Mouse (Mus musculus) CH12.LX (cell line): ENCODE measurements around the gene Lrrc29. TPM values are rescaled to one million over a fixed set of nuclear protein-coding genes. Genes with fewer than 3 reads are reported as not detected.

Source experiments
- DNase-seq: peaks from one replicate; pipeline ENCODE4 v3.0.0-alpha.2; 2013; ENCODE audit errors: extremely low read depth
- H3K27ac ChIP-seq: 2 replicates; pipeline ENCODE4 v1.5.1; 2012; ENCODE audit warnings: low read depth, mild to moderate bottlenecking, control low read depth, moderate library complexity; ENCODE audit not compliant: insufficient read depth
- H3K27me3 ChIP-seq: replicated peaks from 2 replicates; pipeline ENCODE3; 2012; ENCODE audit warnings: inconsistent platforms
- H3K36me3 ChIP-seq, 2 experiments: replicated peaks in 1 of 2; 2 replicates each; pipeline versions ENCODE3 to v1.6.1; 2012; ENCODE audit warnings: inconsistent platforms in 1 of 2, low read length in 1 of 2, mild to moderate bottlenecking in 1 of 2, mixed read lengths in 1 of 2, moderate library complexity in 1 of 2; ENCODE audit not compliant: control insufficient read depth in 1 of 2, insufficient read depth in 1 of 2
- H3K4me1 ChIP-seq, 2 experiments: 2 replicates each; pipeline ENCODE4 v1.6.1; 2012; ENCODE audit warnings: inconsistent platforms in 1 of 2, moderate library complexity in 1 of 2; ENCODE audit not compliant: insufficient read depth in 2 of 2, control insufficient read depth in 1 of 2
- H3K4me2 ChIP-seq: 2 replicates; pipeline ENCODE4 v1.6.1; 2012; ENCODE audit warnings: low read depth, mild to moderate bottlenecking, control low read depth; ENCODE audit not compliant: poor library complexity, insufficient read depth, severe bottlenecking
- H3K4me3 ChIP-seq, 3 experiments: fragments of 150-350 bp in 1 of 3; sonication (generic) in 1 of 3; replicated peaks in 1 of 3; 2 replicates each; pipeline versions ENCODE3 to v1.5.1; 2011 to 2012; ENCODE audit warnings: low read depth in 2 of 3, low read length in 2 of 3, mild to moderate bottlenecking in 2 of 3, moderate library complexity in 2 of 3, control low read depth in 1 of 3, improper control_type of control experiment in 1 of 3, inconsistent platforms in 1 of 3, mixed read lengths in 1 of 3; ENCODE audit not compliant: poor library complexity in 1 of 3
- H3K79me2 ChIP-seq: replicated peaks from 2 replicates; pipeline ENCODE4 v1.6.1; 2012; ENCODE audit warnings: mild to moderate bottlenecking, moderate library complexity; ENCODE audit not compliant: control insufficient read depth, poor library complexity, insufficient read depth, severe bottlenecking; ENCODE audit errors: extremely low read depth
- H3K9ac ChIP-seq: 2 replicates; pipeline ENCODE4 v1.6.1; 2012; ENCODE audit warnings: low read depth, mild to moderate bottlenecking, control low read depth, moderate library complexity; ENCODE audit not compliant: insufficient read depth
- H3K9me3 ChIP-seq: replicated peaks from 2 replicates; pipeline ENCODE3; 2012; ENCODE audit warnings: low read length, inconsistent platforms, mixed read lengths
- CHD1 ChIP-seq: IDR thresholded peaks from 2 replicates; pipeline ENCODE4 v1.6.1; 2012; ENCODE audit warnings: low read depth, low read length, improper control_type of control experiment, inconsistent platforms
- CHD2 ChIP-seq: IDR thresholded peaks from 2 replicates; pipeline ENCODE4 v1.6.1; 2011; ENCODE audit warnings: low read length, improper control_type of control experiment
- CTCF ChIP-seq, 2 experiments: IDR thresholded peaks in 1 of 2; conservative IDR thresholded peaks in 1 of 2; 2 replicates each; pipeline ENCODE4 v1.5.1; 2011 to 2012; ENCODE audit warnings: low read depth in 2 of 2, low read length in 2 of 2, improper control_type of control experiment in 1 of 2, inconsistent platforms in 1 of 2, mild to moderate bottlenecking in 1 of 2, moderate library complexity in 1 of 2
- ELF1 ChIP-seq: IDR thresholded peaks from 2 replicates; pipeline ENCODE4 v1.6.1; 2014; ENCODE audit warnings: low read depth, mild to moderate bottlenecking, inconsistent platforms, low read length, improper control_type of control experiment
- EP300 ChIP-seq: IDR thresholded peaks from 2 replicates; pipeline ENCODE4 v1.6.1; 2011; ENCODE audit warnings: low read length, improper control_type of control experiment
- ETS1 ChIP-seq: conservative IDR thresholded peaks from 2 replicates; pipeline ENCODE4 v1.6.1; 2012; ENCODE audit warnings: low read depth, mild to moderate bottlenecking, inconsistent platforms, low read length, improper control_type of control experiment, moderate library complexity
- GABPA ChIP-seq: IDR thresholded peaks from 2 replicates; pipeline ENCODE4 v1.6.1; 2012; ENCODE audit warnings: low read depth, low read length, improper control_type of control experiment, inconsistent platforms; ENCODE audit not compliant: insufficient replicate concordance
- HCFC1 ChIP-seq: IDR thresholded peaks from 2 replicates; pipeline ENCODE4 v1.6.1; 2012; ENCODE audit warnings: low read depth, mild to moderate bottlenecking, inconsistent platforms, low read length, improper control_type of control experiment
- JUN ChIP-seq: IDR thresholded peaks from 2 replicates; pipeline ENCODE4 v1.6.1; 2011; ENCODE audit warnings: low read depth, mild to moderate bottlenecking, low read length, improper control_type of control experiment, moderate library complexity; ENCODE audit not compliant: insufficient read depth
- KAT2A ChIP-seq: IDR thresholded peaks from 2 replicates; pipeline ENCODE4 v1.6.1; 2012; ENCODE audit warnings: low read length, improper control_type of control experiment, inconsistent platforms; ENCODE audit not compliant: insufficient replicate concordance
- MAFK ChIP-seq: IDR thresholded peaks from 2 replicates; pipeline ENCODE4 v1.6.1; 2011; ENCODE audit warnings: low read length, improper control_type of control experiment; ENCODE audit not compliant: insufficient replicate concordance
- MAX ChIP-seq: IDR thresholded peaks from 2 replicates; pipeline ENCODE4 v1.6.1; 2011; ENCODE audit warnings: low read length, improper control_type of control experiment
- MAZ ChIP-seq: IDR thresholded peaks from 2 replicates; pipeline ENCODE4 v1.6.1; 2012; ENCODE audit warnings: low read depth, mild to moderate bottlenecking, inconsistent platforms, low read length, improper control_type of control experiment, moderate library complexity
- MXI1 ChIP-seq: IDR thresholded peaks from 2 replicates; pipeline ENCODE4 v1.6.1; 2011; ENCODE audit warnings: mild to moderate bottlenecking, low read depth, low read length, improper control_type of control experiment
- MYC ChIP-seq: IDR thresholded peaks from 2 replicates; pipeline ENCODE4 v1.6.1; 2011; ENCODE audit warnings: low read depth, mild to moderate bottlenecking, improper control_type of control experiment, low read length
- NELFE ChIP-seq: IDR thresholded peaks from 2 replicates; pipeline ENCODE4 v1.6.1; 2011; ENCODE audit warnings: low read depth, low read length, improper control_type of control experiment
- NRF1 ChIP-seq: IDR thresholded peaks from 2 replicates; pipeline ENCODE4 v1.6.1; 2014; ENCODE audit warnings: low read depth, mild to moderate bottlenecking, inconsistent platforms, low read length, improper control_type of control experiment, moderate library complexity
- PAX5 ChIP-seq: IDR thresholded peaks from 2 replicates; pipeline ENCODE4 v1.6.1; 2012; ENCODE audit warnings: low read length, inconsistent platforms, mixed read lengths
- POLR2A ChIP-seq: IDR thresholded peaks from 2 replicates; pipeline ENCODE4 v1.6.1; 2011; ENCODE audit warnings: low read depth, mild to moderate bottlenecking, improper control_type of control experiment, low read length
- POLR2AphosphoS2 ChIP-seq: IDR thresholded peaks from 2 replicates; pipeline ENCODE4 v1.6.1; 2011; ENCODE audit warnings: low read depth, low read length, improper control_type of control experiment
- RAD21 ChIP-seq: IDR thresholded peaks from 2 replicates; pipeline ENCODE4 v1.6.1; 2011; ENCODE audit warnings: low read depth, mild to moderate bottlenecking, low read length, improper control_type of control experiment, moderate library complexity
- SMC3 ChIP-seq: IDR thresholded peaks from 2 replicates; pipeline ENCODE4 v1.6.1; 2011; ENCODE audit warnings: low read depth, low read length, improper control_type of control experiment
- TCF12 ChIP-seq: IDR thresholded peaks from 2 replicates; pipeline ENCODE4 v1.6.1; 2014; ENCODE audit warnings: low read depth, mild to moderate bottlenecking, inconsistent platforms, low read length, improper control_type of control experiment
- UBTF ChIP-seq: IDR thresholded peaks from 2 replicates; pipeline ENCODE4 v1.6.1; 2012; ENCODE audit warnings: low read depth, mild to moderate bottlenecking, inconsistent platforms, low read length, improper control_type of control experiment, moderate library complexity
- USF2 ChIP-seq: conservative IDR thresholded peaks from 2 replicates; pipeline ENCODE4 v1.6.1; 2011; ENCODE audit warnings: low read depth, low read length, improper control_type of control experiment
- ZC3H11A ChIP-seq: IDR thresholded peaks from 2 replicates; pipeline ENCODE4 v1.6.1; 2012; ENCODE audit warnings: low read depth, mild to moderate bottlenecking, inconsistent platforms, low read length, improper control_type of control experiment
- ZMIZ1 ChIP-seq: IDR thresholded peaks from 2 replicates; pipeline ENCODE4 v1.6.1; 2012; ENCODE audit warnings: low read depth, mild to moderate bottlenecking, inconsistent platforms, low read length, improper control_type of control experiment
- ZNF384 ChIP-seq: IDR thresholded peaks from 2 replicates; pipeline ENCODE4 v1.6.1; 2012; ENCODE audit warnings: low read depth, low read length, improper control_type of control experiment, inconsistent platforms
- dilution Hi-C: fragments of 300-500 bp; cut with MboI; formaldehyde crosslinking; loops from 2 replicates; pipeline ENCODE4 v1.14.3; 2020; ENCODE audit warnings: low sequenced_read_pairs; ENCODE audit not compliant: extremely low pct_unique_long_range_greater_than_20kb, extremely low pct_ligation_motif_present
- in situ Hi-C: fragments of 300-500 bp; cut with MboI; formaldehyde crosslinking; loops from 3 replicates; pipeline ENCODE4 v1.14.3; 2019; ENCODE audit warnings: low sequenced_read_pairs, low pct_ligation_motif_present, low pct_unique_long_range_greater_than_20kb, mixed read lengths
- polyA plus RNA-seq: library from polyadenylated mRNA; unstranded; fragments of >175 nt; gene quantifications from 2 replicates; pipeline ENCODE4 v1.2.1, GENCODE M21; 2012; ENCODE audit warnings: low read depth; ENCODE audit not compliant: insufficient read length
- total RNA-seq, 2 experiments: library from RNA; depleted of rRNA; stranded (reverse); fragments of 300-350 nt in 1 of 2; fragments of >200 nt in 1 of 2; gene quantifications; 2 replicates each; pipeline ENCODE4 v1.2.3; 2012 to 2014

Lrrc29 gene
- total and polyA plus RNA-seq, 3 experiments, result 1.4 to 1.8 (median 1.7) TPM

- peak overlapping the region; percentile 82 to 96 (median 89) for H3K4me3 ChIP-seq
- H3K36me3 ChIP-seq, result peaks cover 33 to 48% of the 10 kb centered on the region in 2 experiments
- peak overlapping the region; percentile 80 for H3K4me2 ChIP-seq
- TF ChIP-seq ZNF384, result peak; percentile 59
- TF ChIP-seq GABPA, result no peak
- TF ChIP-seq CHD2, result no peak
- no peak for TF ChIP-seq ZC3H11A
- TF ChIP-seq JUN, result no peak
- TF ChIP-seq ZMIZ1, result no peak
- peak; percentile 77 for TF ChIP-seq ETS1
- TF ChIP-seq MXI1, result peak; percentile 53
- no peak for TF ChIP-seq MAZ
- TF ChIP-seq, all 38 proteins: peak for 3
- in situ Hi-C loops (no loop called here), dilution Hi-C loops (no loop called here)
- DNase-seq, result peak; percentile 58
- H3K4me1 ChIP-seq, result peaks cover 10 to 66% of the 10 kb centered on the region in 2 experiments
- peaks cover 26% of the 10 kb centered on the region for H3K79me2 ChIP-seq
- no peaks in the 10 kb centered on the region for H3K9me3 ChIP-seq
- no peaks in the 10 kb centered on the region for H3K27me3 ChIP-seq
- peak overlapping the region; percentile 29; the same call in 1 of the 2 replicates for H3K27ac ChIP-seq
- H3K9ac ChIP-seq, result peak overlapping the region; percentile 94
Measured at GRCm38 (mm10) chr8:105298351-105299252, 27.5 kb downstream of the Lrrc29 start.

GRCm38 (mm10) chr8:105297511-105298192, 28.4 kb downstream of the Lrrc29 start, which contains the start of gene E2f4:
Gene E2f4 (plus strand): TSS chr8:105297663.
- in situ Hi-C loops, result no loop called here
- peak within 1 kb of the TSS; percentile 94 for H3K9ac ChIP-seq
- TF ChIP-seq MAZ (no peak), ZNF384 (no peak), KAT2A (peak; percentile 73; the same call in 1 of the 2 replicates), MAX (no peak), GABPA (no peak), ELF1 (peak; percentile 99), UBTF (no peak; the same call in 1 of the 2 replicates), SMC3 (no peak), MXI1 (peak; percentile 70), ETS1 (peak; percentile 48), MYC (peak; percentile 52; the same call in 1 of the 2 replicates), NRF1 (peak; percentile 43), NELFE (peak; percentile 77), HCFC1 (peak; percentile 87), ZC3H11A (no peak), PAX5 (no peak), JUN (no peak), RAD21 (no peak), POLR2A (peak; percentile 85), MAFK (no peak), CHD2 (no peak; the same call in 1 of the 2 replicates), POLR2AphosphoS2 (peak; percentile 66; the same call in 1 of the 2 replicates), CTCF (conservative IDR thresholded peaks at IDR 0.05 in 1 of 2, IDR thresholded peaks at IDR 0.05 in 1 of 2; ENCODE audit: low read depth in 2 of 2, low read length in 2 of 2) (no peak), CHD1 (no peak), EP300 (no peak), USF2 (no peak), TCF12 (peak; percentile 81)

More at GRCm38 (mm10) chr8:105297511-105298192, 28.4 kb downstream of the Lrrc29 start, which contains the start of gene E2f4:
- Histone ChIP-seq H3K27me3 (no peaks in the 10 kb centered on the region), H3K4me2 (peak within 1 kb of the TSS; percentile 88), H3K36me3 (peaks cover 25 to 47% of the 10 kb centered on the region in 2 experiments), H3K4me1 (peaks cover 10 to 59% of the 10 kb centered on the region in 2 experiments), H3K9me3 (no peaks in the 10 kb centered on the region), H3K4me3 (peak within 1 kb of the TSS; percentile 82 to 96 (median 89)), H3K79me2 (peaks cover 26% of the 10 kb centered on the region), H3K27ac (peak within 1 kb of the TSS; percentile 50)
- dilution Hi-C loops, result no loop called here
- peak; percentile 93 for DNase-seq
